In the genomic region with DNA sequence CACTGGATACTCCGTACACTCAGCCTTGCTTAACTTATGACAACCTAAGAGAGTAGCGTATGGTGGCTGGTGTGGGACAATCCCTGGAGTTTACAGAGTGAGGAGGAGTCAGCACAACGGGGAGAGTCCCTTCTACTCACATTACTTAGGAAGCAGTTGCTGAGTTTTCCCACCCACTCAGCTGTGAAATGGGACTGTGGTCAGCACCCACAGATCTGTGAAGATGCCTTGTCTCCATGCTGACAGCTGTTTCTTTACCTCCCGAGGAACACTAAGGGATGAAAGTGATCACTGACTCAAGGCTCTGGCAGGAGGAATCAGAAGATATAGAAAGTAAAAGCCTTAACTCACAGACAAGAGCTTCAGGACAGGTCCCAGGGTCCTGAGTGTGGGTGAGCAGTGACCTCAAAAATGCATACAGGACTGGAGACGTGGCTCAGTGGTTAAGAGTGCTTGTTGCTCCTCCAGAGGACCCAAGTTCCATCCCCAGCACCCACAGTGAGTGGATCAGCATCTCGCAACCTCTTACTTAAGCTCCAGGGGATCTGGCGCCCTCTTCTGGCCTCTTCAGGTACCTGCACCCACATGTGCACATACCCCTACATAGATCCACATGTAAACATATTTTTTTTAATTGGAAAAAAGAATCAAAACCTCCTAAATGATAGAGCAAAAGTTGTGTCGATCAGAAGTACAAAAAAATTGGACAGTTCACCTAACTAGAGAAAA, we compare ENCODE assay signal across 29 mouse cellular contexts.
DNase-seq lines count a peak whose midpoint lies in the region; ATAC-seq and TF ChIP-seq lines count a peak whose summit lies in the region.
"Had no signal": no experiment of that assay in that cellular context is flagged by ENCODE, and none has a peak within 500 bp of the region (broad histone marks: within the 10 kb centered on the region; RNA-seq: fewer than 3 reads in every experiment).

No protein-coding gene starts in this region.

- TF ChIP-seq EP300 in liver, embryonic 14.5 days (IDR thresholded peaks at IDR 0.05; ENCODE audit: low read depth): no peak
- TF ChIP-seq EP300 in ES-Bruce4 (IDR thresholded peaks at IDR 0.05; ENCODE audit: insufficient read depth, low read depth, low read length): no peak

- TF ChIP-seq POLR2A in ES-Bruce4 (IDR thresholded peaks at IDR 0.05; ENCODE audit: insufficient read depth, low read length): no peak
- TF ChIP-seq POLR2A in brain, embryonic 14.5 days (IDR thresholded peaks at IDR 0.05; ENCODE audit: borderline replicate concordance, extremely low read depth, insufficient read depth, insufficient read length, poor library complexity, severe bottlenecking): no peak

- no peaks in the 10 kb centered on the region; the same call in 1 of the 2 replicates for H3K9me3 ChIP-seq in heart, embryonic 12.5 days (replicated peaks)
- no peaks in the 10 kb centered on the region for H3K9me3 ChIP-seq in liver, embryonic 14.5 days (ENCODE audit: control insufficient read depth, low read length)
- no peaks in the 10 kb centered on the region for H3K9me3 ChIP-seq in liver, embryonic 11.5 days (ENCODE audit: control insufficient read depth, low read length)
- no peaks in the 10 kb centered on the region for H3K9me3 ChIP-seq in ES-Bruce4 (replicated peaks; ENCODE audit: control insufficient read depth, insufficient read depth, low read length, poor library complexity, severe bottlenecking)
- H3K9me3 ChIP-seq: limb, embryonic 15.5 days had no signal

- no peak overlapping the region for H3K9ac ChIP-seq in heart, embryonic 12.5 days
- no peak overlapping the region for H3K9ac ChIP-seq in liver, embryonic 14.5 days (replicated peaks)
- H3K9ac ChIP-seq in liver, embryonic 11.5 days (ENCODE audit: low read depth, low read length): no peak overlapping the region
- H3K9ac ChIP-seq in ES-Bruce4 (ENCODE audit: low read depth, poor library complexity, severe bottlenecking): no peak overlapping the region
- H3K9ac ChIP-seq: forebrain, embryonic 13.5 days; hindbrain, embryonic 14.5 days; limb, embryonic 15.5 days; midbrain, embryonic 12.5 days; neural tube, embryonic 12.5 days had no signal

- WGBS in heart, embryonic 12.5 days: 76% methylated on average over 8 of the region's 8 CpGs
- WGBS in liver, embryonic 14.5 days (ENCODE audit: insufficient replicate concordance): 52% methylated on average over 8 of the region's 8 CpGs
- WGBS in liver, embryonic 11.5 days: 77% methylated on average over 8 of the region's 8 CpGs

- no peak for ATAC-seq in heart, embryonic 12.5 days (ENCODE audit: insufficient number of reproducible peaks, low FRiP score)
- ATAC-seq in liver, embryonic 14.5 days (ENCODE audit: insufficient read depth): no peak
- ATAC-seq in liver, embryonic 11.5 days (replicated peaks; ENCODE audit: low FRiP score): no peak
- ATAC-seq: forebrain, embryonic 13.5 days had no signal

- peaks cover 11% of the 10 kb centered on the region; the same call in 1 of the 2 replicates for H3K4me1 ChIP-seq in heart, embryonic 12.5 days (replicated peaks)
- H3K4me1 ChIP-seq in liver, embryonic 14.5 days (replicated peaks; ENCODE audit: control insufficient read depth in 2 of 2, insufficient read depth in 2 of 2, low read length in 1 of 2): no peaks in the 10 kb centered on the region
- no peaks in the 10 kb centered on the region for H3K4me1 ChIP-seq in liver, embryonic 11.5 days (replicated peaks; ENCODE audit: control insufficient read depth, insufficient read depth, low read length)
- H3K4me1 ChIP-seq in ES-Bruce4 (ENCODE audit: control insufficient read depth, insufficient read depth, low read length): no peaks in the 10 kb centered on the region
- H3K4me1 ChIP-seq: forebrain, embryonic 13.5 days; midbrain, embryonic 12.5 days; neural tube, embryonic 12.5 days had no signal

- H3K27ac ChIP-seq in heart, embryonic 12.5 days (ENCODE audit: poor library complexity, severe bottlenecking): no peak overlapping the region
- H3K27ac ChIP-seq in liver, embryonic 14.5 days: no peak overlapping the region
- no peak overlapping the region for H3K27ac ChIP-seq in liver, embryonic 11.5 days (ENCODE audit: low read depth, low read length)
- H3K27ac ChIP-seq in ES-Bruce4 (ENCODE audit: insufficient read depth, low read length): no peak overlapping the region
- H3K27ac ChIP-seq: forebrain, embryonic 13.5 days; hindbrain, embryonic 14.5 days; left cerebral cortex, adult 2 months; limb, embryonic 15.5 days; midbrain, embryonic 12.5 days; neural tube, embryonic 12.5 days had no signal

- H3K27me3 ChIP-seq in heart, embryonic 12.5 days (replicated peaks): no peaks in the 10 kb centered on the region; the same call in 1 of the 2 replicates
- no peaks in the 10 kb centered on the region for H3K27me3 ChIP-seq in liver, embryonic 14.5 days (ENCODE audit: control insufficient read depth, insufficient read depth, low read length)
- H3K27me3 ChIP-seq in liver, embryonic 11.5 days (replicated peaks; ENCODE audit: control insufficient read depth, insufficient read depth, low read length): no peaks in the 10 kb centered on the region
- H3K27me3 ChIP-seq in ES-Bruce4 (ENCODE audit: control insufficient read depth, insufficient read depth, low read length, poor library complexity, severe bottlenecking): no peaks in the 10 kb centered on the region
- H3K27me3 ChIP-seq: forebrain, embryonic 13.5 days; limb, embryonic 15.5 days; midbrain, embryonic 12.5 days; neural tube, embryonic 12.5 days had no signal

- no peak overlapping the region for H3K4me2 ChIP-seq in heart, embryonic 12.5 days
- H3K4me2 ChIP-seq in liver, embryonic 14.5 days (ENCODE audit: low read depth): no peak overlapping the region
- no peak overlapping the region for H3K4me2 ChIP-seq in liver, embryonic 11.5 days
- H3K4me2 ChIP-seq: forebrain, embryonic 13.5 days; hindbrain, embryonic 14.5 days; limb, embryonic 15.5 days; midbrain, embryonic 12.5 days; neural tube, embryonic 12.5 days had no signal

- DNase-seq in heart, adult 11 months: peak; percentile 80
- no peak for DNase-seq in liver, embryonic 14.5 days (ENCODE audit: low read depth in 3 of 3, low spot score in 3 of 3)
- DNase-seq in liver, embryonic 11.5 days (ENCODE audit: low spot score): no peak
- DNase-seq in brain, embryonic 14.5 days (ENCODE audit: low read depth): no peak
- DNase-seq in layer of hippocampus, postnatal 10 days (ENCODE audit: low spot score in 2 of 2): no peak
- no peak for DNase-seq in spleen, postnatal 36 days (ENCODE audit: low spot score in 2 of 2)
- DNase-seq: adrenal gland, adult 8-10 months; cerebellum, adult 2 months; cerebellum, postnatal 25 days; embryo, embryonic 11 days; gastrocnemius, postnatal 10 days; heart, adult 18-20 months; kidney, postnatal 36 days; layer of hippocampus, adult 9-11 months; left cerebral cortex, postnatal 4 days; lung, adult 18-20 months; lung, postnatal 14 days; right cerebral cortex, postnatal 14 days; spleen, adult 18-20 months; thymus, adult 18-20 months; thymus, postnatal 36 days had no signal

- peak; percentile 31 for TF ChIP-seq CTCF in liver, embryonic 14.5 days (IDR thresholded peaks at IDR 0.05; ENCODE audit: low read depth)
- TF ChIP-seq CTCF in ES-Bruce4 (IDR thresholded peaks at IDR 0.05; ENCODE audit: low read depth, low read length): peak; percentile 37
- TF ChIP-seq CTCF in brain, embryonic 14.5 days (IDR thresholded peaks at IDR 0.05; ENCODE audit: borderline replicate concordance, extremely low read depth, insufficient read depth, insufficient read length): 0 out of 2 replicates have a peak, but pooled peaks have one; percentile 17

- no peak overlapping the region for H3K4me3 ChIP-seq in heart, embryonic 12.5 days
- no peak overlapping the region for H3K4me3 ChIP-seq in liver, embryonic 14.5 days (ENCODE audit: insufficient read depth in 1 of 2, low read depth in 2 of 2, low read length in 2 of 2)
- H3K4me3 ChIP-seq in liver, embryonic 11.5 days (ENCODE audit: low read depth, low read length): no peak overlapping the region
- no peak overlapping the region for H3K4me3 ChIP-seq in ES-Bruce4 (ENCODE audit: low read depth, low read length)
- H3K4me3 ChIP-seq: forebrain, embryonic 13.5 days; left cerebral cortex, adult 2 months; limb, embryonic 15.5 days; midbrain, embryonic 12.5 days; neural tube, embryonic 12.5 days had no signal

- no peaks in the 10 kb centered on the region for H3K36me3 ChIP-seq in heart, embryonic 12.5 days
- H3K36me3 ChIP-seq in liver, embryonic 14.5 days (replicated peaks; ENCODE audit: control insufficient read depth, insufficient read depth, low read depth): no peaks in the 10 kb centered on the region
- no peaks in the 10 kb centered on the region for H3K36me3 ChIP-seq in liver, embryonic 11.5 days (ENCODE audit: control insufficient read depth, insufficient read depth, low read length)
- no peaks in the 10 kb centered on the region for H3K36me3 ChIP-seq in ES-Bruce4 (ENCODE audit: control insufficient read depth, insufficient read depth, low read length, poor library complexity, severe bottlenecking)
- H3K36me3 ChIP-seq: limb, embryonic 15.5 days; midbrain, embryonic 12.5 days; neural tube, embryonic 12.5 days had no signal
